Mouse (Mus musculus): Measurements from ENCODE around the gene Vsig1. TPM values are rescaled to one million over a fixed set of nuclear protein-coding genes. Genes with fewer than 3 reads are reported as not detected.

Vsig1 gene
- polyA plus RNA-seq, 1 experiment from 2014 or later, result 0.11 TPM

GRCm38 (mm10) chrX:140984795-140985194, 77.4 kb downstream of the Vsig1 start:
- no peak for ATAC-seq (ENCODE audit: low FRiP score, low TSS enrichment)
- no peak for DNase-seq
- H3K4me1 ChIP-seq (ENCODE audit: control insufficient read depth, insufficient read depth, low read length), result no peaks in the 10 kb centered on the region
- peaks cover 4% of the 10 kb centered on the region for H3K27me3 ChIP-seq (ENCODE audit: control insufficient read depth, insufficient read depth, low read length)
- H3K36me3 ChIP-seq (ENCODE audit: control insufficient read depth, insufficient read depth, low read length), result no peaks in the 10 kb centered on the region
- no peak overlapping the region for H3K4me3 ChIP-seq (replicated peaks; ENCODE audit: low read depth, low read length)
- 78% methylated on average over 6 of the region's 6 CpGs for WGBS
- H3K27ac ChIP-seq (replicated peaks; ENCODE audit: low read depth, low read length), result no peak overlapping the region
- H3K9me3 ChIP-seq (ENCODE audit: control insufficient read depth, low read length), result no peaks in the 10 kb centered on the region
- H3K4me2 ChIP-seq (ENCODE audit: low read length), result no peak overlapping the region
- no peak overlapping the region for H3K9ac ChIP-seq (replicated peaks; ENCODE audit: low read length)

DNA sequence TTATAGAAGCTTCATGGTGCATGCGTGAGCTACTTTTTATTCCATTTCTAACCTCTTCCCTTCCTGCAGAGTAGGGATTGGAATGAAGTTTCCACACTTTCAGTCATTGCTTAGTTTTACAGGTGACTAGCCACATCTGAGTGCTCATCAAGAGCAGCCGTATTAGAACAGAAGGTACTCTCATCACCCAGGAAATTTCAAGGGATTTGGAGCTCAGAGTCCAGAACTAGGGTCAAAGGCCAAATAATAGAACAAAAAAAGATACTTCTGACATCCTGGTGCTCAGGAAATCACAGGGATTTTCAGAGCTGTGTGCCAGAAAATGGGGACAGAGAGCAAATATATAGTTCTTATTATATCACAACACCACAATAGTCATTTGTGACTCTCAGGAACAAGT, 77.8 kb downstream of the Vsig1 start:
- H3K36me3 ChIP-seq (ENCODE audit: control insufficient read depth, insufficient read depth, low read length), result no peaks in the 10 kb centered on the region
- no peaks in the 10 kb centered on the region for H3K4me1 ChIP-seq (ENCODE audit: control insufficient read depth, insufficient read depth, low read length)
- no peak for ATAC-seq (ENCODE audit: low FRiP score, low TSS enrichment)
- H3K9me3 ChIP-seq (ENCODE audit: control insufficient read depth, low read length), result no peaks in the 10 kb centered on the region
- no peak overlapping the region for H3K9ac ChIP-seq (replicated peaks; ENCODE audit: low read length)
- no peak overlapping the region for H3K4me3 ChIP-seq (replicated peaks; ENCODE audit: low read depth, low read length)
- H3K27me3 ChIP-seq (ENCODE audit: control insufficient read depth, insufficient read depth, low read length), result peaks cover 9% of the 10 kb centered on the region
- no peak for DNase-seq
- H3K27ac ChIP-seq (replicated peaks; ENCODE audit: low read depth, low read length), result no peak overlapping the region
- WGBS, result 86% methylated on average over 2 of the region's 2 CpGs
- H3K4me2 ChIP-seq (ENCODE audit: low read length), result no peak overlapping the region

Other genes starting within 250 kb of the Vsig1 start
- 9.7 and 11.0 TPM in 2 replicates for gene Mid2, start 243.0 kb upstream of the Vsig1 start, polyA plus RNA-seq (2014; fragmentation: Nextera tagmentation; extraction: Ambion mirVana)
- not detected in 2 replicates for gene Tex13b, start 94.2 kb upstream of the Vsig1 start, polyA plus RNA-seq (2014; fragmentation: Nextera tagmentation; extraction: Ambion mirVana)
- gene Psmd10, start 49.1 kb downstream of the Vsig1 start, polyA plus RNA-seq (2014; fragmentation: Nextera tagmentation; extraction: Ambion mirVana), result 42.5 and 47.0 TPM in 2 replicates
- 9.3 and 11.1 TPM in 2 replicates for gene Atg4a, start 49.3 kb downstream of the Vsig1 start, polyA plus RNA-seq (2014; fragmentation: Nextera tagmentation; extraction: Ambion mirVana)